Mouse (Mus musculus): Measurements from ENCODE around the gene Kcnh3. TPM values are rescaled to one million over a fixed set of nuclear protein-coding genes. Genes with fewer than 3 reads are reported as not detected.

The Kcnh3 gene
- total and polyA plus RNA-seq, 2 experiments from 2014 or later: 1.2 to 3.6 TPM

- Histone ChIP-seq H3K9ac (replicated peaks; ENCODE audit: low read length) (no peak overlapping the region), H3K4me1 (ENCODE audit: insufficient read depth, low read length) (no peaks in the 10 kb centered on the region), H3K4me3 (ENCODE audit: low read length) (no peak overlapping the region), H3K4me2 (ENCODE audit: low read depth, low read length) (no peak overlapping the region), H3K9me3 (ENCODE audit: low read length) (no peaks in the 10 kb centered on the region), H3K27ac (no peak overlapping the region), H3K27me3 (ENCODE audit: insufficient read depth, low read length) (no peaks in the 10 kb centered on the region), H3K36me3 (ENCODE audit: insufficient read depth, low read length) (no peaks in the 10 kb centered on the region)
- WGBS: 15% methylated on average over 4 of the region's 4 CpGs
- ATAC-seq: peak; percentile 58
- TF ChIP-seq CTCF (IDR thresholded peaks at IDR 0.05; ENCODE audit: low read depth): peak; percentile 83
- DNase-seq (ENCODE audit: low spot score): peak; percentile 88
Measured at GRCm38 (mm10) chr15:99265679-99266078, 41.0 kb downstream of the Kcnh3 start.

- DNase-seq (ENCODE audit: low spot score) (no peak), ATAC-seq (no peak)
- no peak for TF ChIP-seq CTCF (IDR thresholded peaks at IDR 0.05; ENCODE audit: low read depth)
- no peaks in the 10 kb centered on the region for H3K9me3 ChIP-seq (ENCODE audit: low read length)
- WGBS: 91% methylated on average over 8 of the region's 8 CpGs
- H3K27me3 ChIP-seq (ENCODE audit: insufficient read depth, low read length): no peaks in the 10 kb centered on the region
- H3K4me3 ChIP-seq (ENCODE audit: low read length): no peak overlapping the region
- no peak overlapping the region for H3K4me2 ChIP-seq (ENCODE audit: low read depth, low read length)
- no peaks in the 10 kb centered on the region for H3K36me3 ChIP-seq (ENCODE audit: insufficient read depth, low read length)
- H3K4me1 ChIP-seq (ENCODE audit: insufficient read depth, low read length): no peaks in the 10 kb centered on the region
- H3K9ac ChIP-seq (replicated peaks; ENCODE audit: low read length): no peak overlapping the region
- H3K27ac ChIP-seq: no peak overlapping the region
Measured at GRCm38 (mm10) chr15:99276095-99276494, 51.4 kb downstream of the Kcnh3 start.

- no peak overlapping the region for H3K4me2 ChIP-seq (ENCODE audit: low read depth, low read length)
- no peaks in the 10 kb centered on the region for H3K9me3 ChIP-seq (ENCODE audit: low read length)
- 75% methylated on average over 7 of the region's 7 CpGs for WGBS
- no peaks in the 10 kb centered on the region for H3K4me1 ChIP-seq (ENCODE audit: insufficient read depth, low read length)
- no peaks in the 10 kb centered on the region for H3K27me3 ChIP-seq (ENCODE audit: insufficient read depth, low read length)
- no peak overlapping the region for H3K27ac ChIP-seq
- no peak for DNase-seq (ENCODE audit: low spot score)
- H3K4me3 ChIP-seq (ENCODE audit: low read length): no peak overlapping the region
- H3K36me3 ChIP-seq (ENCODE audit: insufficient read depth, low read length): no peaks in the 10 kb centered on the region
- ATAC-seq: no peak
- no peak for TF ChIP-seq CTCF (IDR thresholded peaks at IDR 0.05; ENCODE audit: low read depth)
- no peak overlapping the region for H3K9ac ChIP-seq (replicated peaks; ENCODE audit: low read length)
Measured at GRCm38 (mm10) chr15:99278271-99278670, 53.6 kb downstream of the Kcnh3 start.

- DNase-seq (ENCODE audit: low spot score) (no peak), ATAC-seq (no peak)
- Histone ChIP-seq H3K9me3 (ENCODE audit: low read length) (no peaks in the 10 kb centered on the region), H3K4me3 (ENCODE audit: low read length) (no peak overlapping the region), H3K9ac (replicated peaks; ENCODE audit: low read length) (no peak overlapping the region), H3K27ac (no peak overlapping the region), H3K4me1 (ENCODE audit: insufficient read depth, low read length) (no peaks in the 10 kb centered on the region), H3K27me3 (ENCODE audit: insufficient read depth, low read length) (no peaks in the 10 kb centered on the region), H3K4me2 (ENCODE audit: low read depth, low read length) (no peak overlapping the region), H3K36me3 (ENCODE audit: insufficient read depth, low read length) (no peaks in the 10 kb centered on the region)
- whole genome bisulfite sequencing: 69% methylated on average over 10 of the region's 10 CpGs
- 0 out of 2 replicates have a peak, but pooled peaks have one; percentile 35 for TF ChIP-seq CTCF (IDR thresholded peaks at IDR 0.05; ENCODE audit: low read depth)
Measured at GRCm38 (mm10) chr15:99283456-99283855, 58.8 kb downstream of the Kcnh3 start.

- DNase-seq (ENCODE audit: low spot score): no peak
- ATAC-seq: no peak
- no peak overlapping the region for H3K4me3 ChIP-seq (ENCODE audit: low read length)
- H3K9me3 ChIP-seq (ENCODE audit: low read length): no peaks in the 10 kb centered on the region
- no peak for TF ChIP-seq CTCF (IDR thresholded peaks at IDR 0.05; ENCODE audit: low read depth)
- H3K27me3 ChIP-seq (ENCODE audit: insufficient read depth, low read length): no peaks in the 10 kb centered on the region
- no peak overlapping the region for H3K4me2 ChIP-seq (ENCODE audit: low read depth, low read length)
- H3K27ac ChIP-seq: no peak overlapping the region
- no peaks in the 10 kb centered on the region for H3K36me3 ChIP-seq (ENCODE audit: insufficient read depth, low read length)
- no peaks in the 10 kb centered on the region for H3K4me1 ChIP-seq (ENCODE audit: insufficient read depth, low read length)
- H3K9ac ChIP-seq (replicated peaks; ENCODE audit: low read length): no peak overlapping the region
- 48% methylated on average over 14 of the region's 14 CpGs for WGBS
Measured at GRCm38 (mm10) chr15:99284527-99285188, 60.0 kb downstream of the Kcnh3 start.

GRCm38 (mm10) chr15:99285189-99285535 is 60.5 kb downstream of the Kcnh3 start:
- Histone ChIP-seq H3K4me3 (ENCODE audit: low read length) (no peak overlapping the region), H3K9me3 (ENCODE audit: low read length) (no peaks in the 10 kb centered on the region), H3K4me1 (ENCODE audit: insufficient read depth, low read length) (no peaks in the 10 kb centered on the region), H3K27ac (no peak overlapping the region), H3K4me2 (ENCODE audit: low read depth, low read length) (no peak overlapping the region), H3K36me3 (ENCODE audit: insufficient read depth, low read length) (no peaks in the 10 kb centered on the region), H3K27me3 (ENCODE audit: insufficient read depth, low read length) (no peaks in the 10 kb centered on the region), H3K9ac (replicated peaks; ENCODE audit: low read length) (no peak overlapping the region)
- DNase-seq (ENCODE audit: low spot score): no peak
- 50% methylated on average over 8 of the region's 8 CpGs for WGBS
- no peak for ATAC-seq
- no peak for TF ChIP-seq CTCF (IDR thresholded peaks at IDR 0.05; ENCODE audit: low read depth)

GRCm38 (mm10) chr15:99290586-99290985 is 65.9 kb downstream of the Kcnh3 start:
- Histone ChIP-seq H3K36me3 (ENCODE audit: insufficient read depth, low read length) (no peaks in the 10 kb centered on the region), H3K27ac (no peak overlapping the region), H3K4me2 (ENCODE audit: low read depth, low read length) (no peak overlapping the region), H3K27me3 (ENCODE audit: insufficient read depth, low read length) (no peaks in the 10 kb centered on the region), H3K9ac (replicated peaks; ENCODE audit: low read length) (no peak overlapping the region), H3K9me3 (ENCODE audit: low read length) (no peaks in the 10 kb centered on the region), H3K4me3 (ENCODE audit: low read length) (no peak overlapping the region), H3K4me1 (ENCODE audit: insufficient read depth, low read length) (no peaks in the 10 kb centered on the region; the same call in 1 of the 2 replicates)
- DNase-seq (ENCODE audit: low spot score) (no peak), ATAC-seq (no peak)
- WGBS: 95% methylated on average over 11 of the region's 11 CpGs
- no peak for TF ChIP-seq CTCF (IDR thresholded peaks at IDR 0.05; ENCODE audit: low read depth)

Other genes with a start within 250 kb of the Kcnh3 start
- gene Tuba1c, start 195.0 kb upstream of the Kcnh3 start, total RNA-seq (2014; rRNA removed): 43.8 and 58.3 TPM in 2 replicates
- 24.0 and 24.2 TPM in 2 replicates for gene Tuba1c, start 195.0 kb upstream of the Kcnh3 start, polyA plus RNA-seq (2015; fragmentation: Nextera tagmentation; extraction: Ambion mirVana)
- 62.6 and 70.9 TPM in 2 replicates for gene Prph, start 169.7 kb upstream of the Kcnh3 start, total RNA-seq (2014; rRNA removed)
- gene Prph, start 169.7 kb upstream of the Kcnh3 start, polyA plus RNA-seq (2015; fragmentation: Nextera tagmentation; extraction: Ambion mirVana): 50.0 and 53.5 TPM in 2 replicates
- gene Troap, start 150.3 kb upstream of the Kcnh3 start, total RNA-seq (2014; rRNA removed): 4.3 and 10.5 TPM in 2 replicates
- 4.5 and 6.4 TPM in 2 replicates for gene Troap, start 150.3 kb upstream of the Kcnh3 start, polyA plus RNA-seq (2015; fragmentation: Nextera tagmentation; extraction: Ambion mirVana)
- 8.6 and 11.9 TPM in 2 replicates for gene C1ql4, start 137.0 kb upstream of the Kcnh3 start, total RNA-seq (2014; rRNA removed)
- 4.3 and 5.7 TPM in 2 replicates for gene C1ql4, start 137.0 kb upstream of the Kcnh3 start, polyA plus RNA-seq (2015; fragmentation: Nextera tagmentation; extraction: Ambion mirVana)
- 0.68 and 0.99 TPM in 2 replicates for gene Dnajc22, start 131.7 kb upstream of the Kcnh3 start, total RNA-seq (2014; rRNA removed)
- 0.45 and 0.48 TPM in 2 replicates for gene Dnajc22, start 131.7 kb upstream of the Kcnh3 start, polyA plus RNA-seq (2015; fragmentation: Nextera tagmentation; extraction: Ambion mirVana)
- gene Spats2, start 98.9 kb upstream of the Kcnh3 start, total RNA-seq (2014; rRNA removed): 23.6 and 25.8 TPM in 2 replicates
- gene Spats2, start 98.9 kb upstream of the Kcnh3 start, polyA plus RNA-seq (2015; fragmentation: Nextera tagmentation; extraction: Ambion mirVana): 23.4 and 23.6 TPM in 2 replicates
- gene Mcrs1, start 27.1 kb downstream of the Kcnh3 start, total RNA-seq (2014; rRNA removed): 228 and 229 TPM in 2 replicates
- gene Mcrs1, start 27.1 kb downstream of the Kcnh3 start, polyA plus RNA-seq (2015; fragmentation: Nextera tagmentation; extraction: Ambion mirVana): 199 and 206 TPM in 2 replicates
- gene Prpf40b, start 70.2 kb downstream of the Kcnh3 start, total RNA-seq (2014; rRNA removed): 90.2 and 94.2 TPM in 2 replicates
- 101 and 110 TPM in 2 replicates for gene Prpf40b, start 70.2 kb downstream of the Kcnh3 start, polyA plus RNA-seq (2015; fragmentation: Nextera tagmentation; extraction: Ambion mirVana)
- 0.86 and 1.3 TPM in 2 replicates for gene Fam186b, start 71.0 kb downstream of the Kcnh3 start, total RNA-seq (2014; rRNA removed)
- 1.3 and 1.4 TPM in 2 replicates for gene Fam186b, start 71.0 kb downstream of the Kcnh3 start, polyA plus RNA-seq (2015; fragmentation: Nextera tagmentation; extraction: Ambion mirVana)
- 11.9 and 15.2 TPM in 2 replicates for gene Fmnl3, start 145.6 kb downstream of the Kcnh3 start, total RNA-seq (2014; rRNA removed)
- 8.0 and 8.2 TPM in 2 replicates for gene Fmnl3, start 145.6 kb downstream of the Kcnh3 start, polyA plus RNA-seq (2015; fragmentation: Nextera tagmentation; extraction: Ambion mirVana)
- gene Tmbim6, start 168.0 kb downstream of the Kcnh3 start, total RNA-seq (2014; rRNA removed): 323 and 346 TPM in 2 replicates
- gene Tmbim6, start 168.0 kb downstream of the Kcnh3 start, polyA plus RNA-seq (2015; fragmentation: Nextera tagmentation; extraction: Ambion mirVana): 355 and 374 TPM in 2 replicates
- 19.5 and 23.4 TPM in 2 replicates for gene Nckap5l, start 232.9 kb downstream of the Kcnh3 start, total RNA-seq (2014; rRNA removed)
- gene Nckap5l, start 232.9 kb downstream of the Kcnh3 start, polyA plus RNA-seq (2015; fragmentation: Nextera tagmentation; extraction: Ambion mirVana): 10.0 and 11.4 TPM in 2 replicates
- gene Bcdin3d, start 249.9 kb downstream of the Kcnh3 start, total RNA-seq (2014; rRNA removed): 10.1 and 13.7 TPM in 2 replicates
- gene Bcdin3d, start 249.9 kb downstream of the Kcnh3 start, polyA plus RNA-seq (2015; fragmentation: Nextera tagmentation; extraction: Ambion mirVana): 12.6 and 12.7 TPM in 2 replicates

Measured in hindbrain, postnatal 0 days (tissue).